Mouse (Mus musculus) ES-Bruce4 (cell line): ENCODE measurements around the gene Paqr8.

Source experiments
- CTCF ChIP-seq: IDR thresholded peaks from one replicate; pipeline ENCODE4 v1.8.1; 2011; ENCODE audit warnings: low read depth, low read length
- EP300 ChIP-seq: IDR thresholded peaks from 2 replicates; pipeline ENCODE4 v1.6.1; 2011; ENCODE audit warnings: low read depth, low read length; ENCODE audit not compliant: insufficient read depth
- POLR2A ChIP-seq: IDR thresholded peaks from one replicate; pipeline ENCODE4 v1.8.1; 2011; ENCODE audit warnings: low read length; ENCODE audit not compliant: insufficient read depth

DNA sequence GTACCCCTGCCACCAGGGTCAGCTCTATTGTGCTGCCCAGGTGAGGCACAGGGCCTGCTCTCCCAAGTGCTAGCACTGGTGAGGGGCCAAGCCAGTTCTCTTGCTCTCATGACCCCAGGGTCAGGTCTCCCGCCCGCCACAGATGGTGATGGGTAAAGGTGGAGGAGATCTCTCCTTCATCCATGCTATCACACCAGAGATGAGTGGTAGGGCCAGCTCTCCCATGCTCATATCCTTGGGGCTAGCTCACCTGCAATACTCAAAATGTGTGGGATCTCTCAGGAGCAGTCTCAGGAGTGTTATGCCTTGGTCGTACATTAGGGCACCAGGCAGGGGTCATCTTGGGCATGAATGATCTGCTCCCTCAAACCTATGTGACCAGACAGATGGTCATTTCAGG, 24.4 kb downstream of the Paqr8 start:
- no peak for TF ChIP-seq CTCF
- no peak for TF ChIP-seq POLR2A
- no peak for TF ChIP-seq EP300
